Mouse (Mus musculus): ENCODE measurements around the gene Tgif2lx1.
"Not testable (repeated sequence)": the region's sequence is repeated elsewhere in the genome, so short reads cannot be mapped to it uniquely, and the experiment has no call there.

The Tgif2lx1 gene

GRCm38 (mm10) chrX:118480637-118481036 is at the start of gene Tgif2lx1:
Gene Tgif2lx1, minus strand, starts transcription at chrX:118480737.
- not testable (repeated sequence) for DNase-seq (ENCODE audit: low spot score in 2 of 2)

All from left cerebral cortex, adult 9 months (tissue).